ENCODE assay signal across 8 mouse cellular contexts in the genomic region with DNA sequence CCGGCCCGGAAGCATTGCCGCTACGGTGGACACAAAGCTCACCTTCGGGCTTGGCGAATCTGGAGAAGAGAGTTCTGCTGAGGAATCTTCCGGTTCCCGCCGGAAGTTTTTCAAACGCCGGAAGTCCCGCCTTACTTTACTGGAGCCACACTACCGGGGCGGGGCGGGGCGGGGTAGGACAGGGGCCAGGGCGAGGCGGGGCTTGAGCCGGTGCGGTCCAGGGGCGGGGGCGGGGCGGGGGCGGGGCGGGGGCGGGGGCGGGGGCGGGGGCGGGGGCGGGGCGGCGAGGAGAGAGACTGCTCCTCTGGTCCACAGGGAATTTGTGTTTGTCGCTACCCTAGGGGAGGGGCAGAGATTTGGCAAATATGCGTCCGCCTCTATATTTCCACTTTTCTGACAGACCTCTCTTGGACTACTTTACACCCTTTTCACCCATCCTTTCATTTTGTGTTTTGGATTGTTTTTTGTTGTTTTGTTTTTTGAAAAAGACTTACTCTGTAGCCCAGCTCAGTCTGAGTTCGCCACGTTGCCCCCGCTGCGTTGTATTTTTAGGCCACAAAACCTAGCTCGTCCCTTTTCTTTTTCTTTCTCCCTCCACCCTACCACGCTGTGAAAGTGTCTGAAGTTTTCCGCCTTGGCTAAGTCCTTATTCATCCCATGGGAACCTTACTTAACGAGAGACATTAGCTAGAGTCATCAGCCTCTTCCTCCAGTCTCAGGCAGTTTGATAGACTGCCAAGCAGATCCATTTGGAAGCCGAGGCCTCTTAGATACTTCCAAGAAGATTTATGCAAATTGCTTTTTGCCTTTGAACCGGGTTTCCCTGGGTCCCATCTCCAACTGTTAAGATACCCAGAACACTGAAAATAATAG. TPM values are rescaled to one million over a fixed set of nuclear protein-coding genes. Genes with fewer than 3 reads are reported as not detected.
A peak's percentile ranks its signal among the peaks of the same experiment; 100 is the strongest.
DNase-seq lines count a peak whose midpoint lies in the region; ATAC-seq lines count a peak whose summit lies in the region.

Gene Srbd1, minus strand, starts transcription at position 97 of the 873 bp plus-strand sequence.

- peak within 1 kb of the TSS; percentile 86 for H3K27ac ChIP-seq in hindbrain, embryonic 10.5 days

- DNase-seq in Muller cell, postnatal 12 days (ENCODE audit: inconsistent ontology term): peak; percentile 95
- peak; percentile 92 for DNase-seq in cerebellum, adult 8-10 months
- peak; percentile 97 for DNase-seq in hindbrain, embryonic 10.5 days (ENCODE audit: low spot score)
- DNase-seq in layer of hippocampus, postnatal 10 days (ENCODE audit: low spot score in 2 of 2): peak; percentile 86 to 91
- DNase-seq in lung, postnatal 10 days: peak; percentile 94
- DNase-seq in ovary, postnatal 36 days (ENCODE audit: low spot score): peak; percentile 86
- DNase-seq in thymus, postnatal 14 days: peak; percentile 92

- ATAC-seq in frontal cortex, adult (ENCODE audit: low TSS enrichment): peak; percentile 90

- no peaks in the 10 kb centered on the region for H3K27me3 ChIP-seq in hindbrain, embryonic 10.5 days (ENCODE audit: insufficient read depth, poor library complexity, severe bottlenecking)

- H3K4me1 ChIP-seq in hindbrain, embryonic 10.5 days (replicated peaks): peaks cover 21% of the 10 kb centered on the region

- WGBS in hindbrain, embryonic 10.5 days: 3% methylated on average over 45 of the region's 45 CpGs

- H3K4me3 ChIP-seq in hindbrain, embryonic 10.5 days: peak within 1 kb of the TSS; percentile 85

- H3K36me3 ChIP-seq in hindbrain, embryonic 10.5 days: peaks cover 15% of the 10 kb centered on the region; the same call in 1 of the 2 replicates

- H3K9me3 ChIP-seq in hindbrain, embryonic 10.5 days: no peaks in the 10 kb centered on the region

RNA-seq across cellular contexts. Expression of gene Srbd1, which starts in this region (rescaled TPM):
- polyA plus RNA-seq in hindbrain, embryonic 10.5 days (2016; fragmentation: Nextera tagmentation; extraction: Ambion mirVana): 18.8 and 19.9 TPM in 2 replicates
- 10 to 100 TPM; 14.6 to 14.8 TPM for total RNA-seq in layer of hippocampus, postnatal 10 days (2021)

Comparison
In these comparisons a context has a peak if more than half of its experiments do, and no peak if none do; other contexts are left out.
1. Peak in every context shown above with its lines: DNase-seq, ATAC-seq, H3K4me3 ChIP-seq and H3K27ac ChIP-seq.